Mouse (Mus musculus) gastrocnemius, adult 2 months (tissue): Measurements from ENCODE around the gene Msantd1. TPM values are rescaled to one million over a fixed set of nuclear protein-coding genes. Genes with fewer than 3 reads are reported as not detected.

Source experiments
- DNase-seq: peaks from one replicate; pipeline ENCODE4 v3.0.0; 2022
- H3K27ac ChIP-seq: fragments of 200-600 bp; 2 replicates; pipeline ENCODE4 v1.8.1; 2022; ENCODE audit warnings: mild to moderate bottlenecking
- H3K4me3 ChIP-seq: fragments of 200-600 bp; 2 replicates; pipeline ENCODE4 v1.8.1; 2022; ENCODE audit warnings: mild to moderate bottlenecking, moderate library complexity
- CTCF ChIP-seq: fragments of 200-600 bp; IDR thresholded peaks from 2 replicates; pipeline ENCODE4 v1.8.1; 2022; ENCODE audit warnings: antibody characterized with exemption, mild to moderate bottlenecking, moderate library complexity
- intact Hi-C: fragments of 180-260 bp; cut with DNase I; formaldehyde crosslinking; loops from one replicate; pipeline ENCODE4 v1.15.1; 2025
- total RNA-seq, 2 experiments: library from RNA; stranded (reverse); gene quantifications; 2 replicates each; pipeline ENCODE4 v1.2.3; 2021

Gene Msantd1
- total RNA-seq, 2 experiments from 2014 or later = 0.33 to 1.1 TPM

GRCm38 (mm10) chr5:34931516-34932457 is 24.0 kb downstream of the Msantd1 start:
- H3K27ac ChIP-seq = peak overlapping the region; percentile 76
- TF ChIP-seq CTCF = no peak
- intact Hi-C loops = no loop called here
- H3K4me3 ChIP-seq = peak overlapping the region; percentile 8; the same call in 1 of the 2 replicates
- peak; percentile 70 for DNase-seq

- intact Hi-C loops = no loop called here
- DNase-seq = no peak
- Histone ChIP-seq H3K27ac (peak overlapping the region; percentile 76), H3K4me3 (no peak overlapping the region)
- TF ChIP-seq CTCF = no peak
These were observed 24.6 kb downstream of the Msantd1 start for GRCm38 (mm10) chr5:34932458-34932806.

GRCm38 (mm10) chr5:34933461-34933860 is 25.6 kb downstream of the Msantd1 start:
- no peak for DNase-seq
- intact Hi-C loops = no loop called here
- H3K4me3 ChIP-seq = no peak overlapping the region
- H3K27ac ChIP-seq = no peak overlapping the region
- TF ChIP-seq CTCF = peak; percentile 51

- no peak for DNase-seq
- no peak overlapping the region for H3K4me3 ChIP-seq
- no peak overlapping the region for H3K27ac ChIP-seq
- TF ChIP-seq CTCF = no peak
- intact Hi-C loops = no loop called here
These were observed 34.1 kb downstream of the Msantd1 start for GRCm38 (mm10) chr5:34941710-34942470.

GRCm38 (mm10) chr5:34943428-34943827 is 35.6 kb downstream of the Msantd1 start:
- DNase-seq = no peak
- intact Hi-C loops = no loop called here
- no peak for TF ChIP-seq CTCF
- H3K4me3 ChIP-seq = no peak overlapping the region
- no peak overlapping the region for H3K27ac ChIP-seq

GRCm38 (mm10) chr5:34948861-34949760 is 41.3 kb downstream of the Msantd1 start, which contains the start of gene Rgs12:
Gene Rgs12, plus strand, starts transcription at chr5:34949445.
- TF ChIP-seq CTCF = no peak
- peak; percentile 92 for DNase-seq
- intact Hi-C loops = no loop called here
- H3K27ac ChIP-seq = peak within 1 kb of the TSS; percentile 88
- H3K4me3 ChIP-seq = peak within 1 kb of the TSS; percentile 87

GRCm38 (mm10) chr5:34949769-34950211 is 42.0 kb downstream of the Msantd1 start:
- H3K4me3 ChIP-seq = peak overlapping the region; percentile 87
- DNase-seq = no peak
- no peak for TF ChIP-seq CTCF
- peak overlapping the region; percentile 88 for H3K27ac ChIP-seq
- intact Hi-C loops = loop anchor here (2.0 kb wide), 1 partner anchor 21 kb away; no protein-coding TSS in a partner anchor

- intact Hi-C loops = loop anchor here (2.0 kb wide), 1 partner anchor 22 kb away; no protein-coding TSS in a partner anchor
- Histone ChIP-seq H3K4me3 (peak overlapping the region; percentile 87), H3K27ac (peak overlapping the region; percentile 43)
- TF ChIP-seq CTCF = no peak
- no peak for DNase-seq
These were observed 42.8 kb downstream of the Msantd1 start for GRCm38 (mm10) chr5:34950486-34951160.

- peak; percentile 58 for DNase-seq
- intact Hi-C loops = loop anchor here (2.0 kb wide), 1 partner anchor 22 kb away; no protein-coding TSS in a partner anchor
These were observed 43.5 kb downstream of the Msantd1 start for GRCm38 (mm10) chr5:34951161-34951834.

GRCm38 (mm10) chr5:34954508-34954907 is 46.7 kb downstream of the Msantd1 start:
- H3K27ac ChIP-seq = no peak overlapping the region; the same call in 1 of the 2 replicates
- intact Hi-C loops = no loop called here
- TF ChIP-seq CTCF = no peak
- DNase-seq = no peak
- H3K4me3 ChIP-seq = no peak overlapping the region

More at GRCm38 (mm10) chr5:34951161-34951834, 43.5 kb downstream of the Msantd1 start:
- TF ChIP-seq CTCF = no peak
- no peak overlapping the region for H3K4me3 ChIP-seq
- H3K27ac ChIP-seq = no peak overlapping the region

GRCm38 (mm10) chr5:34955630-34956029 is 47.8 kb downstream of the Msantd1 start:
- intact Hi-C loops = no loop called here
- peak; percentile 59 for DNase-seq

More at GRCm38 (mm10) chr5:34955630-34956029, 47.8 kb downstream of the Msantd1 start:
- Histone ChIP-seq H3K27ac (peak overlapping the region; percentile 20; the same call in 1 of the 2 replicates), H3K4me3 (no peak overlapping the region)
- no peak for TF ChIP-seq CTCF
